Mouse (Mus musculus) lung, postnatal 0 days (tissue): ENCODE measurements at regions not wholly inside any gene's neighbourhood (a gene's known extent, or its start where the extent isn't known, plus 50 kb on each side); places are given as distances from the start of the nearest gene placed in this dataset.

Experiments
- CTCF ChIP-seq: IDR thresholded peaks from 2 replicates; pipeline ENCODE4 v1.5.1; 2016; ENCODE audit warnings: antibody characterized with exemption, mild to moderate bottlenecking
- EP300 ChIP-seq: IDR thresholded peaks from 2 replicates; pipeline ENCODE4 v1.6.1; 2016; ENCODE audit warnings: antibody characterized with exemption, mild to moderate bottlenecking, control low read depth

DNA sequence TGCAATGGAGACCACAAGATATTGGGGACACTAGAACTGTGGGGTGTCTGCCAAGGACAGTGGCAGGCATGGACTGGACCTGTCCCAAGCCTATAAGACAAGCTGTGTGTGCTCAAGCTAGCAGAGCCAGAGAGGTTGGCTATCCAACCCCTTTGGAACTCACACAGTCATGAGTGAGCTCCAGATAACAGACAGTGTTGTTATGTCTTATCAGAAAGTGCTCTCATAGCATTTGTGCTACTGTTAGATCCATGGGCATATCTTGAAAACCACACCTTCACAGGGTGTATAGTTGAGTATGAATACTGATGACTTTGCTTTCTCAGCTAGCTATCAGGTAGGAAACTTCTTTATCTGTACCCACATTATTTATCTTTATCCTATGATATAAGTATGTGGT lies 338.1 kb upstream of the Sox11 start:
- no peak for TF ChIP-seq CTCF
- TF ChIP-seq EP300: no peak
